Mouse (Mus musculus): ENCODE results near the gene Epha6. TPM values are rescaled to one million over a fixed set of nuclear protein-coding genes. Genes with fewer than 3 reads are reported as not detected.

The Epha6 gene
- polyA plus RNA-seq, 1 experiment, result not detected

DNA sequence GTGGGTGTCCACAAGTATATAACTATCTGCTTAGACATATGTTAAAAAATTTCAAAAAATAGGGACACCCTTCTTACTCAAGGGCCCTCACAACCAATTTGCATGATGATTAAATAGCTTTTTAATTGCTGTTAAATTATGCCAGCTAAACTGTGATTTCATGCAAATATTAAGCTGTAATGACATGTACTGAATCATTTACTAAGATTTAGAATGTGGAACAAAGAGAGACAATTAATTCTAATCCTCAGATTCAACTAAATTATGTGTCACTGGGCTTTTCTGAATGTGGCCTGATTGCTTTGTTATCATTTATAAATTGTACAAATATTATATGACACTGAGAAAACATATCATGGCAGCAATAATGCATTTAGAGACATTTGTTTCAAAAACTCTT, 396.2 kb downstream of the Epha6 start:
- Histone ChIP-seq H3K4me1 (ENCODE audit: control insufficient read depth, insufficient read depth, low read length) (no peaks in the 10 kb centered on the region), H3K4me3 (ENCODE audit: insufficient read depth, low read length) (no peak overlapping the region), H3K27ac (ENCODE audit: insufficient read depth, low read depth, low read length) (no peak overlapping the region)
- TF ChIP-seq POLR2A (IDR thresholded peaks at IDR 0.05; ENCODE audit: borderline replicate concordance, low read depth, low read length) (no peak), CTCF (IDR thresholded peaks at IDR 0.05; ENCODE audit: low read depth, low read length) (no peak)

- no peak for TF ChIP-seq CTCF (IDR thresholded peaks at IDR 0.05; ENCODE audit: low read depth, low read length)
- no peak for TF ChIP-seq POLR2A (IDR thresholded peaks at IDR 0.05; ENCODE audit: borderline replicate concordance, low read depth, low read length)
- no peaks in the 10 kb centered on the region for H3K4me1 ChIP-seq (ENCODE audit: control insufficient read depth, insufficient read depth, low read length)
- no peak overlapping the region for H3K4me3 ChIP-seq (ENCODE audit: insufficient read depth, low read length)
- no peak overlapping the region for H3K27ac ChIP-seq (ENCODE audit: insufficient read depth, low read depth, low read length)
Measured at GRCm38 (mm10) chr16:60175580-60175979, 429.8 kb downstream of the Epha6 start.

DNA sequence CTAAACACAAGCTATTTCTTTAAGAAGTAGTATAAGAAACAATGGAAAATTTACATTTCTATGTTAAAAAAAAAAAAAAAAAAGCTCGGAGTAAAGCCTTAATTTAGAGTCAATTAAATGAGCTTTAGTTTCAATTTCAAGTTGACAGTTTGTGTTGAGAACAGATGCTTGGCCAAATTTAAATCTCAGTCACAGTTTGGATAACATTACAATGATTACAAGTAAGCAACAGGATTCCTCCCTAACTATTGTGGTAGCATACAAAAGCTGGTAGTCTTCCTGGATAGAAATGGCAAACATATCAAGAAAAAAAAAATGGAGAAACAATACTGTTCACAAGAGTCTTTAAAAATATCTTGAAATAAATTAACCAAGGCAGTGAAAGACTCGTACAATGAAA, 452.9 kb downstream of the Epha6 start:
- Histone ChIP-seq H3K27ac (ENCODE audit: insufficient read depth, low read depth, low read length) (no peak overlapping the region), H3K4me1 (ENCODE audit: control insufficient read depth, insufficient read depth, low read length) (no peaks in the 10 kb centered on the region), H3K4me3 (ENCODE audit: insufficient read depth, low read length) (no peak overlapping the region)
- TF ChIP-seq CTCF (IDR thresholded peaks at IDR 0.05; ENCODE audit: low read depth, low read length), result no peak
- no peak for TF ChIP-seq POLR2A (IDR thresholded peaks at IDR 0.05; ENCODE audit: borderline replicate concordance, low read depth, low read length)

GRCm38 (mm10) chr16:60144370-60144769, 461.0 kb downstream of the Epha6 start:
- Histone ChIP-seq H3K4me3 (ENCODE audit: insufficient read depth, low read length) (no peak overlapping the region), H3K4me1 (ENCODE audit: control insufficient read depth, insufficient read depth, low read length) (no peaks in the 10 kb centered on the region), H3K27ac (ENCODE audit: insufficient read depth, low read depth, low read length) (no peak overlapping the region)
- TF ChIP-seq POLR2A (IDR thresholded peaks at IDR 0.05; ENCODE audit: borderline replicate concordance, low read depth, low read length) (no peak), CTCF (IDR thresholded peaks at IDR 0.05; ENCODE audit: low read depth, low read length) (no peak)

DNA sequence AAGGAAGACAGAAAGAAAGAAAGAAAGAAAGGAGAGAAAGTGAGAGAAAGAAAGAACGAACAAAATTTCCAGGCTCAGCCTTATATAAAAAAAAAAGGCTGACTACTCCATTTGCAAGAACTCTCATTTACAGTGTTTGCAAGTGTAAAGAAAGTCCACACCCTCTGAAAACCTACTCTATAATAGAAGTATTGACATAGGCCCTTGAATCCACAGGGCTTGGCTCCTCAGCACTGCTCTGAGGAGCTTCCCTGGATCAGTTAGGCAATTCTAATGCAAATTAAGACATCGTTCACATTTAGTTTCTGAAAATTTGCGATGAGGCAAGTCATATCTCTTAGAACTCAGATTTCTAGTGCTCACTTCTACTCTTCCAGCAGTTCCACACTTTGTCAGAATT, 483.9 kb downstream of the Epha6 start:
- H3K4me1 ChIP-seq (ENCODE audit: control insufficient read depth, insufficient read depth, low read length), result no peaks in the 10 kb centered on the region
- TF ChIP-seq POLR2A (IDR thresholded peaks at IDR 0.05; ENCODE audit: borderline replicate concordance, low read depth, low read length) (no peak), CTCF (IDR thresholded peaks at IDR 0.05; ENCODE audit: low read depth, low read length) (no peak)
- no peak overlapping the region for H3K27ac ChIP-seq (ENCODE audit: insufficient read depth, low read depth, low read length)

DNA sequence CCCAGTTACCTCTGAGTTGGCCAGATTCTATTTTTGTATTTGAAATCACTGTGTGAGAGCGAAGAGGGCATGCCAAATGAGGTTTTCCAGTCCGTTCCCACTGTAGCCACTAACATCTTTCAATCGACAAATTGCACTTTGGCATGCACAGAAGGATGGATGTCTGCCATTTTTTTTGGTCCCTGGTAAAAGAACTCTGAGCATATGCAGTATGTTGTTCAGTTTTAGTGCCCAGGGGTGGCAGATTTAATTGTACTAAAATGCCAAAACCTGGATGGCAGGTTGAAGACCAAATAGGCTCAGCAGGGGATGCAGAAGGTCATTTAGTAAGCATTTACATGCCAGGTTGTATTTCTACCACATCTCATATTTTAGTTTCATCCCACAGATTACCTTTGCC, 503.1 kb downstream of the Epha6 start:
- Histone ChIP-seq H3K4me1 (ENCODE audit: control insufficient read depth, insufficient read depth, low read length) (no peaks in the 10 kb centered on the region), H3K27ac (ENCODE audit: insufficient read depth, low read depth, low read length) (no peak overlapping the region), H3K4me3 (ENCODE audit: insufficient read depth, low read length) (no peak overlapping the region)
- TF ChIP-seq CTCF (IDR thresholded peaks at IDR 0.05; ENCODE audit: low read depth, low read length) (no peak), POLR2A (IDR thresholded peaks at IDR 0.05; ENCODE audit: borderline replicate concordance, low read depth, low read length) (no peak)

More for the DNA sequence above, 483.9 kb downstream of the Epha6 start:
- no peak overlapping the region for H3K4me3 ChIP-seq (ENCODE audit: insufficient read depth, low read length)

DNA sequence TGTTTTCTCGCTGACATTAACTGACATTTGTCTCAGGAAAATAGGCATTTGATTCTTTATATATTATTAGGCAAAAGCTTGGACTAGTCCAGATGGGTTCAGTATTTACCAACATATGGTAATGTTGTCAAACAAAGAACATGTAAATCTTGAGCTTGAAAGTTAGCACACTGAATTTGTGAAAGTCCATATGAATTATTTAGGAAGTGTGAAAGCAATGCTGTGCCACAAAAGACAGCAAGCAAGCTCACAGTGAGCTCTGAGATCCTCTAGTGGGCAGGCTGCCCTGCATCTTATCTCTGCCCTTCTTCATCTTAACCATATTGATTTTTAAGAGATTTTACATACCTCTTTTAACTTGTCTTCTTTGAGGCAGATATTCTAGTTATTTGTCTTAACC, 510.0 kb downstream of the Epha6 start:
- H3K4me3 ChIP-seq (ENCODE audit: insufficient read depth, low read length), result no peak overlapping the region
- TF ChIP-seq CTCF (IDR thresholded peaks at IDR 0.05; ENCODE audit: low read depth, low read length) (no peak), POLR2A (IDR thresholded peaks at IDR 0.05; ENCODE audit: borderline replicate concordance, low read depth, low read length) (no peak)
- no peaks in the 10 kb centered on the region for H3K4me1 ChIP-seq (ENCODE audit: control insufficient read depth, insufficient read depth, low read length)
- H3K27ac ChIP-seq (ENCODE audit: insufficient read depth, low read depth, low read length), result no peak overlapping the region

DNA sequence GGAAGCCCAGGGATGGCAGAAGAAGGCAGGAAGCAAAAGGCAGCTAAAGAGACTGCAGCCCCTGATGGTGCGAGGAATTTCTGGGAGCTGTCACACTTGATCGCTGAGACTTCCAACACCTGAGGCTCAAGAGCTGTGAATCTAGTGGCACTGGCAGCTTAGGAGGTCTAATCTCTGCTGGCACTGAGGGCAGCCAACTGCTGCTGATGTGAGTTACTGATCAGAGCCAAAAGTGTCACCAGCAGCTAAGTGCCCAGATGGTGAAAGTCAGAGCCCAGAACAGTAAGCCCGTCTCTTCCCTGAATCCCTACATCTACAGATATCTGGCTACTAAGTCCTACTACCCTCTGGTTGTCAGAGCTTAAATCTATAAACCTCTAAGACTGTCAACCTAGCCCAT, 518.4 kb downstream of the Epha6 start:
- TF ChIP-seq POLR2A (IDR thresholded peaks at IDR 0.05; ENCODE audit: borderline replicate concordance, low read depth, low read length), result no peak
- no peak for TF ChIP-seq CTCF (IDR thresholded peaks at IDR 0.05; ENCODE audit: low read depth, low read length)
- Histone ChIP-seq H3K4me1 (ENCODE audit: control insufficient read depth, insufficient read depth, low read length) (no peaks in the 10 kb centered on the region), H3K27ac (ENCODE audit: insufficient read depth, low read depth, low read length) (no peak overlapping the region), H3K4me3 (ENCODE audit: insufficient read depth, low read length) (no peak overlapping the region)

GRCm38 (mm10) chr16:60070457-60071112, 534.7 kb downstream of the Epha6 start:
- H3K4me3 ChIP-seq (ENCODE audit: insufficient read depth, low read length), result no peak overlapping the region
- no peak overlapping the region for H3K27ac ChIP-seq (ENCODE audit: insufficient read depth, low read depth, low read length)
- TF ChIP-seq CTCF (IDR thresholded peaks at IDR 0.05; ENCODE audit: low read depth, low read length) (no peak), POLR2A (IDR thresholded peaks at IDR 0.05; ENCODE audit: borderline replicate concordance, low read depth, low read length) (no peak)
- H3K4me1 ChIP-seq (ENCODE audit: control insufficient read depth, insufficient read depth, low read length), result no peaks in the 10 kb centered on the region

DNA sequence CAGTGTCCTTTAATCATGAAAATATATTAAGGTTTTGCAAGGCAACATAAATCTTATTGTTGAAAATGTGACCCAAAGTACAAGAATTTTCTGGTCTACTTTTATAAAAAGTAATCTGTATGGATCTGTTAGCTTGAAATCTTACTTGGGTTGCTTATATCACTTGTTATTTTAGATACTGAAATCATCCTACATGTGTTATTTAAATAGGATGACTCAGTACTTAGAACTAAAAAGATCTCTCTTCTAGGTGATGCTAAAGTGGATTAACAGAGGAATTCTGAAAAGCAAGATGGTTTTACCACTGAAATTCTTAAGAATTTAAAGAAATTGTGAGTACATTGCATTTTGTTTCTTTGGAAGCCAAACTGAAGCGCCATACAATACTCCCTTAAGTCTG, 561.5 kb downstream of the Epha6 start:
- Histone ChIP-seq H3K4me3 (ENCODE audit: insufficient read depth, low read length) (no peak overlapping the region), H3K27ac (ENCODE audit: insufficient read depth, low read depth, low read length) (no peak overlapping the region), H3K4me1 (ENCODE audit: control insufficient read depth, insufficient read depth, low read length) (no peaks in the 10 kb centered on the region)
- TF ChIP-seq CTCF (IDR thresholded peaks at IDR 0.05; ENCODE audit: low read depth, low read length) (no peak), POLR2A (IDR thresholded peaks at IDR 0.05; ENCODE audit: borderline replicate concordance, low read depth, low read length) (no peak)
